Mouse (Mus musculus) lung, postnatal 0 days (tissue): ENCODE data around the gene Cct6b. TPM values are rescaled to one million over a fixed set of nuclear protein-coding genes. Genes with fewer than 3 reads are reported as not detected.
"Not testable (repeated sequence)": the region's sequence is repeated elsewhere in the genome, so short reads cannot be mapped to it uniquely, and the experiment has no call there.

Experiments
- ATAC-seq: fragments of 200-750 bp; cut with Nextera tagmentation; 2 replicates; pipeline ENCODE4 v1.8.0; 2017; ENCODE audit warnings: moderate library complexity
- DNase-seq: peaks from one replicate; pipeline ENCODE4 v3.0.0-alpha.2; 2016; ENCODE audit warnings: low spot score
- H3K27ac ChIP-seq: fragments of 300-500 bp; sonication (generic); 2 replicates; pipeline ENCODE4 v1.5.1; 2014; ENCODE audit warnings: antibody characterized with exemption, mild to moderate bottlenecking, low read length, mixed read lengths
- H3K27me3 ChIP-seq: fragments of 300-500 bp; sonication (generic); replicated peaks from 2 replicates; pipeline ENCODE4 v1.6.1; 2014; ENCODE audit warnings: low read length, mixed read lengths; ENCODE audit not compliant: insufficient read depth
- H3K36me3 ChIP-seq: fragments of 300-500 bp; sonication (generic); 2 replicates; pipeline ENCODE4 v1.6.1; 2014; ENCODE audit warnings: low read length, mixed read lengths; ENCODE audit not compliant: insufficient read depth
- H3K4me1 ChIP-seq: fragments of 300-500 bp; sonication (generic); 2 replicates; pipeline ENCODE4 v1.6.1; 2014; ENCODE audit warnings: antibody characterized with exemption, low read depth, low read length, mixed read lengths; ENCODE audit not compliant: insufficient read depth
- H3K4me2 ChIP-seq: fragments of 300-500 bp; sonication (generic); replicated peaks from 2 replicates; pipeline ENCODE4 v1.6.1; 2014; ENCODE audit warnings: low read depth, mild to moderate bottlenecking, low read length, moderate library complexity, mixed read lengths
- H3K4me3 ChIP-seq: fragments of 300-500 bp; sonication (generic); 2 replicates; pipeline ENCODE4 v1.5.1; 2014; ENCODE audit warnings: low read depth, low read length
- H3K9ac ChIP-seq: fragments of 300-500 bp; sonication (generic); replicated peaks from 2 replicates; pipeline ENCODE4 v1.6.1; 2014; ENCODE audit warnings: low read depth, mild to moderate bottlenecking
- H3K9me3 ChIP-seq: fragments of 300-500 bp; sonication (generic); 2 replicates; pipeline ENCODE4 v1.6.1; 2016; ENCODE audit warnings: low read length, mixed read lengths
- CTCF ChIP-seq: IDR thresholded peaks from 2 replicates; pipeline ENCODE4 v1.5.1; 2016; ENCODE audit warnings: antibody characterized with exemption, mild to moderate bottlenecking
- EP300 ChIP-seq: IDR thresholded peaks from 2 replicates; pipeline ENCODE4 v1.6.1; 2016; ENCODE audit warnings: antibody characterized with exemption, mild to moderate bottlenecking, control low read depth
- WGBS: fragments of 180-500 bp; shearing (Covaris S2); extraction: QIAGEN DNeasy Blood & Tissue Kit; methylation state at CpG from one replicate; pipeline ENCODE4 v1.1.7; 2014; 5-methylcytosine and 5-hydroxymethylcytosine counted together
- polyA plus RNA-seq: library from polyadenylated mRNA; unstranded; fragments of >200 nt; fragmentation: Nextera tagmentation; extraction: Ambion mirVana; gene quantifications from 2 replicates; pipeline ENCODE4 v1.2.1, GENCODE M21; 2015

Cct6b gene
- polyA plus RNA-seq, 1 experiment from 2014 or later, result 0.31 TPM

DNA sequence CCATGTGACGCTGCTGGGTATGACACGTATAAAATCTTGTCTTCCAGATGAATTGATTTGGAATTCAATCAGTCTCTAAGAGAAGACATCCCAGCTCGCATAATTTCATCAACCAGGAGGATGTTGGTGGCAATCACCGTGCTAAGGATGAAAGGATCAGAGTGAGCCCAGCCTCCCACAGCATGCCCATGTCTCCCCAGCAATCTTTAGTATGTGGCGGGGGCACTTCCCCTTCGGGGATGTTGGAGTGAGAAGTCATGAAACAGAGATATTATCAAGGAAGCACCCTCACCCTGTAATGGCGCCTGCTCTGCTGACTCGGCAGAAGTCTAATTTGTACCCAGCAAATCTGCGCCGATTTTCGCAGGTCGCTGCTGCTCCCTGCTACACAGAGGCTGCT, 44.8 kb downstream of the Cct6b start:
- Histone ChIP-seq H3K27me3 (no peaks in the 10 kb centered on the region), H3K27ac (no peak overlapping the region), H3K4me1 (no peaks in the 10 kb centered on the region), H3K4me2 (no peak overlapping the region), H3K9ac (no peak overlapping the region), H3K9me3 (no peaks in the 10 kb centered on the region), H3K4me3 (no peak overlapping the region), H3K36me3 (no peaks in the 10 kb centered on the region)
- DNase-seq (no peak), ATAC-seq (no peak)
- WGBS, result 78% methylated on average over 12 of the region's 12 CpGs
- TF ChIP-seq EP300 (no peak), CTCF (no peak)

DNA sequence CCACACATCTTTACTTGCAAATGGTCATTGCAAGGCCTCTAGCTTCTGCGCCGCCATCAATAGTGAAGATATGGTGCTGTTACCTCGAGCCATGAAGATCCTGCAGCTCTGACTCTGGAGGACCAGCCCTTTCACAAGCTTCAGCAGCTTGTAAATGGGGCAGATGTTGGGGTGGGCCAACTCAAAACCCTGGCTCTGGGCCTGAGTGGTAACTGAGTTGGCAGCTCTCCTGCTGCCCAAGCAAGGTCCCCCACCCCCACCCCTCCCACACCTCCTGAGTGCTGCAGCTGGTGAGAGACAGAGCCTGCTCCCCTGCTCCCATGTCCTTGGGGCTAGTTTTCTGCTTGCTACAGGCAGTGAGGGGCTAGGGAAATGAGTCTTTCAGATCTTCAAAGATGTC, 51.4 kb downstream of the Cct6b start:
- Histone ChIP-seq H3K9me3 (no peaks in the 10 kb centered on the region), H3K27ac (no peak overlapping the region), H3K4me1 (no peaks in the 10 kb centered on the region), H3K4me3 (no peak overlapping the region), H3K36me3 (no peaks in the 10 kb centered on the region), H3K27me3 (no peaks in the 10 kb centered on the region), H3K4me2 (no peak overlapping the region), H3K9ac (no peak overlapping the region)
- TF ChIP-seq EP300 (no peak), CTCF (no peak)
- no peak for ATAC-seq
- WGBS, result 84% methylated on average over 3 of the region's 3 CpGs
- no peak for DNase-seq

- Histone ChIP-seq H3K36me3 (no peaks in the 10 kb centered on the region), H3K9me3 (no peaks in the 10 kb centered on the region), H3K4me3 (no peak overlapping the region), H3K27me3 (no peaks in the 10 kb centered on the region), H3K9ac (no peak overlapping the region), H3K4me2 (no peak overlapping the region), H3K27ac (no peak overlapping the region), H3K4me1 (no peaks in the 10 kb centered on the region)
- DNase-seq, result no peak
- WGBS, result 65% methylated on average over 4 of the region's 4 CpGs
- ATAC-seq, result no peak
- no peak for TF ChIP-seq CTCF
- no peak for TF ChIP-seq EP300
Measured at GRCm38 (mm10) chr11:82708934-82709333, 55.2 kb downstream of the Cct6b start.

- 55% methylated on average over 6 of the region's 6 CpGs for WGBS
- no peak overlapping the region for H3K9ac ChIP-seq
- no peaks in the 10 kb centered on the region for H3K27me3 ChIP-seq
- TF ChIP-seq EP300, result no peak
- TF ChIP-seq CTCF, result no peak
- no peaks in the 10 kb centered on the region for H3K9me3 ChIP-seq
- no peak overlapping the region for H3K4me2 ChIP-seq
- no peak for DNase-seq
- no peaks in the 10 kb centered on the region for H3K36me3 ChIP-seq
- no peak overlapping the region for H3K4me3 ChIP-seq
- no peak overlapping the region for H3K27ac ChIP-seq
- H3K4me1 ChIP-seq, result no peaks in the 10 kb centered on the region
- no peak for ATAC-seq
Measured at GRCm38 (mm10) chr11:82705082-82705481, 59.0 kb downstream of the Cct6b start.

- no peaks in the 10 kb centered on the region for H3K9me3 ChIP-seq
- ATAC-seq (no peak), DNase-seq (no peak)
- 74% methylated on average over 11 of the region's 11 CpGs for WGBS
- H3K4me2 ChIP-seq, result no peak overlapping the region
- H3K4me3 ChIP-seq, result no peak overlapping the region
- H3K27me3 ChIP-seq, result no peaks in the 10 kb centered on the region
- no peaks in the 10 kb centered on the region for H3K4me1 ChIP-seq
- no peaks in the 10 kb centered on the region for H3K36me3 ChIP-seq
- H3K27ac ChIP-seq, result no peak overlapping the region
- no peak overlapping the region for H3K9ac ChIP-seq
- TF ChIP-seq EP300 (no peak), CTCF (no peak)
Measured at GRCm38 (mm10) chr11:82699865-82700410, 64.2 kb downstream of the Cct6b start.

GRCm38 (mm10) chr11:82695930-82696329, 68.2 kb downstream of the Cct6b start:
- Histone ChIP-seq H3K36me3 (no peaks in the 10 kb centered on the region), H3K4me3 (no peak overlapping the region), H3K4me2 (no peak overlapping the region), H3K9me3 (no peaks in the 10 kb centered on the region), H3K27ac (no peak overlapping the region), H3K4me1 (no peaks in the 10 kb centered on the region), H3K9ac (no peak overlapping the region), H3K27me3 (no peaks in the 10 kb centered on the region)
- TF ChIP-seq EP300 (no peak), CTCF (no peak)
- ATAC-seq (no peak), DNase-seq (no peak)
- 62% methylated on average over 7 of the region's 7 CpGs for WGBS

DNA sequence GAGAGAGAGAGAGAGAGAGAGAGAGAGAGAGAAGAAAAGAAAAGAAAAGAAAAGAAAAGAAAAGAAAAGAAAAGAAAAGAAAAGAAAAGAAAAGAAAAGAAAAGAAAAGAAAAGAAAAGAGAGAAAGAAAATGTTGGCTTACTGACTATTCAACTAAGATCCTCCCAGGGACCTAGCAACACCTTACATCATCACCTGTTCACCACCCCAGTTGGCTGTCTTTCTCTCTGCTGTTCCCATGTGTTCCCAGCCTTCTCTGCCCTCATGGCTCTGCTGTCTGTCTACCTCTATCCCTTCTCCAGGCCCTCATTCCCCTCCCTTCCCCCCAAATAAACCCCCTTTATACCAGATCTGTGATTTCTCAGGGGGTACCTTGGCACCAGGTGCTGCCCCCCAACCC, 69.2 kb downstream of the Cct6b start:
- H3K27ac ChIP-seq, H3K9ac ChIP-seq, H3K4me1 ChIP-seq, H3K27me3 ChIP-seq, H3K36me3 ChIP-seq, H3K9me3 ChIP-seq, H3K4me3 ChIP-seq, H3K4me2 ChIP-seq, DNase-seq, ATAC-seq: not testable (repeated sequence)
